Mouse (Mus musculus): ENCODE results near the gene Kcng4. TPM values are rescaled to one million over a fixed set of nuclear protein-coding genes. Genes with fewer than 3 reads are reported as not detected.
A peak's percentile ranks its signal among the peaks of the same experiment; 100 is the strongest.

Gene Kcng4
- polyA plus RNA-seq, 1 experiment from 2014 or later: 0.15 TPM

- peaks cover 5% of the 10 kb centered on the region for H3K9me3 ChIP-seq (ENCODE audit: low read length)
- ATAC-seq (ENCODE audit: low FRiP score, low TSS enrichment): no peak
- peak overlapping the region; percentile 88 for H3K4me2 ChIP-seq (replicated peaks; ENCODE audit: low read depth, low read length)
- no peaks in the 10 kb centered on the region for H3K27me3 ChIP-seq (ENCODE audit: insufficient read depth, low read length)
- H3K4me1 ChIP-seq (ENCODE audit: insufficient read depth, low read length): peaks cover 9% of the 10 kb centered on the region
- H3K9ac ChIP-seq (replicated peaks; ENCODE audit: low read length): peak overlapping the region; percentile 83
- 40% methylated on average over 12 of the region's 12 CpGs for WGBS
- H3K27ac ChIP-seq (ENCODE audit: low read length): 0 out of 2 replicates have a peak overlapping the region, but pooled peaks have one; percentile 31
- peaks cover 29% of the 10 kb centered on the region for H3K36me3 ChIP-seq (ENCODE audit: insufficient read depth, low read length)
- H3K4me3 ChIP-seq (ENCODE audit: low read length): peak overlapping the region; percentile 74
Observed at GRCm38 (mm10) chr8:119604398-119604803, 31.1 kb downstream of the Kcng4 start.

- Histone ChIP-seq H3K4me1 (ENCODE audit: insufficient read depth, low read length) (peaks cover 9% of the 10 kb centered on the region), H3K27ac (ENCODE audit: low read length) (no peak overlapping the region), H3K4me2 (replicated peaks; ENCODE audit: low read depth, low read length) (no peak overlapping the region; the same call in 1 of the 2 replicates), H3K9me3 (ENCODE audit: low read length) (no peaks in the 10 kb centered on the region), H3K27me3 (ENCODE audit: insufficient read depth, low read length) (no peaks in the 10 kb centered on the region), H3K36me3 (ENCODE audit: insufficient read depth, low read length) (peaks cover 36% of the 10 kb centered on the region), H3K4me3 (ENCODE audit: low read length) (no peak overlapping the region), H3K9ac (replicated peaks; ENCODE audit: low read length) (no peak overlapping the region)
- ATAC-seq (ENCODE audit: low FRiP score, low TSS enrichment): no peak
- WGBS: 92% methylated on average over 4 of the region's 4 CpGs
Observed at GRCm38 (mm10) chr8:119603771-119604170, 31.7 kb downstream of the Kcng4 start.

DNA sequence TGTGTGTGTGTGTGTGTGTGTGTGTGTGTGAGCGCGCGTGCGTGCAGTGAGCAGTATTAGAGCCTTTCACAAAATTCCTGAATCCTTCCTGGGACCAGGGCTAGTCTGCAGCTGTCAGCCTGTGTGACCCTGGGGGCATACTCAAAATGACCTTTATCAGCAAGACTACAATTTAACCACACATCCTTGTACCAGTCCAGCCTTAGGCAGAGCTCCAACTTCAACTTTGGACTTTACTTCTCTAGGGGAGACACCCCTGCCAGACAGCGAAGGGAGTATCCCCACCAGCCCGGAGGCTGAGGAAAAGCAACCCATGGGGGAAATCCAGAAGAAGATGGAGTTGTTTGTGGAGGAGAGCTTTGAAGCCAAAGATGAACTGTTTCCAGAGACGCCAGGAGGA, 44.0 kb downstream of the Kcng4 start:
- no peak overlapping the region for H3K27ac ChIP-seq (ENCODE audit: low read length)
- no peak overlapping the region for H3K4me3 ChIP-seq (ENCODE audit: low read length)
- 87% methylated on average over 7 of the region's 7 CpGs for WGBS
- 0 out of 2 replicates have a peak, but pooled peaks cover 5% of the 10 kb centered on the region for H3K4me1 ChIP-seq (ENCODE audit: insufficient read depth, low read length)
- no peak for ATAC-seq (ENCODE audit: low FRiP score, low TSS enrichment)
- H3K4me2 ChIP-seq (replicated peaks; ENCODE audit: low read depth, low read length): no peak overlapping the region
- no peak overlapping the region for H3K9ac ChIP-seq (replicated peaks; ENCODE audit: low read length)
- H3K27me3 ChIP-seq (ENCODE audit: insufficient read depth, low read length): no peaks in the 10 kb centered on the region
- H3K36me3 ChIP-seq (ENCODE audit: insufficient read depth, low read length): no peaks in the 10 kb centered on the region
- H3K9me3 ChIP-seq (ENCODE audit: low read length): no peaks in the 10 kb centered on the region

DNA sequence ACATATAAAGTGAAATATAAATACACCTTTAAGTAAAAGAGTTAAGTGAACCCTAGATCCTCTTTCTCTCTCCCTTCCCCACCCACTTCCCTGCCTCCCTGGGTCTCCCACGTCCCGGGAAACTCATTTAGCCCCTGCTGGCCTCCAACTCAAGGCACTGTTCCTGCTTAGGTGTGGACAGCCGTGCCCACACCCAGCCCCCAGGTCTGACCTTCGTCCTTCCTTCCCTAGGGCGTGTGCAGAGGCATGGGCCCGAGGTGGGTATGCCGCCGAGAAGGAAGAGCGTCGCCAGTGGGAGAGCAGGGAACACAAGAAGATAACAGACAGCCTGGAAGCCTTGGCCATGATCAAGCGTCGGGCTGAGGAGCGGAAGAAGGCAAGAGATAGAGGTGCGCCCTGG, 45.1 kb downstream of the Kcng4 start:
- H3K27ac ChIP-seq (ENCODE audit: low read length): no peak overlapping the region
- WGBS: 72% methylated on average over 14 of the region's 14 CpGs
- H3K9me3 ChIP-seq (ENCODE audit: low read length): no peaks in the 10 kb centered on the region
- H3K36me3 ChIP-seq (ENCODE audit: insufficient read depth, low read length): no peaks in the 10 kb centered on the region
- no peak overlapping the region for H3K9ac ChIP-seq (replicated peaks; ENCODE audit: low read length)
- no peak for ATAC-seq (ENCODE audit: low FRiP score, low TSS enrichment)
- 0 out of 2 replicates have a peak, but pooled peaks cover 5% of the 10 kb centered on the region for H3K4me1 ChIP-seq (ENCODE audit: insufficient read depth, low read length)
- H3K27me3 ChIP-seq (ENCODE audit: insufficient read depth, low read length): no peaks in the 10 kb centered on the region
- no peak overlapping the region for H3K4me2 ChIP-seq (replicated peaks; ENCODE audit: low read depth, low read length)
- no peak overlapping the region for H3K4me3 ChIP-seq (ENCODE audit: low read length)

DNA sequence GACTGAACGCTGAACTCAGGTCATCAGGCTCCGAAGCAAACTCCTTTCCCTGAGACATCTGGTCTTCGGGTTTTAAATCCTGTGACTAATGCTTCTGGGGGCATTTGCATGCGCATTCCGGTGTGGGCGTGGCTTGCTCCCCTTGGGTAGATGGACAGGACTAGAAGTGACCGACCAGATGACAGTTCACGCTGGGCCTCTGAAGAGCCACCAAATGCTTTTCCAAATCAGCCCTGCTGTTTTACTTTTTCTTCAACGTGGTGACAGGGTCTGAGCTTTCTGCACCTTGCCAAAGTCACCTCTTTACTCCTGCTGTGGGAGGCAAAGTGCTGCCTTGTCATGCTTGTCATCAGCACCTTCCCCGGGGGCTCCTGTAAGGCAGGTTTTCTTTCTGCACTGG, 46.6 kb downstream of the Kcng4 start:
- H3K4me3 ChIP-seq (ENCODE audit: low read length): no peak overlapping the region
- 23% methylated on average over 10 of the region's 10 CpGs for WGBS
- ATAC-seq (ENCODE audit: low FRiP score, low TSS enrichment): no peak
- no peaks in the 10 kb centered on the region for H3K27me3 ChIP-seq (ENCODE audit: insufficient read depth, low read length)
- no peak overlapping the region for H3K4me2 ChIP-seq (replicated peaks; ENCODE audit: low read depth, low read length)
- no peak overlapping the region; the same call in 1 of the 2 replicates for H3K9ac ChIP-seq (replicated peaks; ENCODE audit: low read length)
- H3K4me1 ChIP-seq (ENCODE audit: insufficient read depth, low read length): 0 out of 2 replicates have a peak, but pooled peaks cover 5% of the 10 kb centered on the region
- no peaks in the 10 kb centered on the region for H3K36me3 ChIP-seq (ENCODE audit: insufficient read depth, low read length)
- H3K9me3 ChIP-seq (ENCODE audit: low read length): no peaks in the 10 kb centered on the region
- no peak overlapping the region for H3K27ac ChIP-seq (ENCODE audit: low read length)

GRCm38 (mm10) chr8:119588321-119588720, 47.2 kb downstream of the Kcng4 start:
- 0 out of 2 replicates have a peak, but pooled peaks cover 5% of the 10 kb centered on the region for H3K4me1 ChIP-seq (ENCODE audit: insufficient read depth, low read length)
- H3K36me3 ChIP-seq (ENCODE audit: insufficient read depth, low read length): no peaks in the 10 kb centered on the region
- H3K4me2 ChIP-seq (replicated peaks; ENCODE audit: low read depth, low read length): no peak overlapping the region
- H3K27me3 ChIP-seq (ENCODE audit: insufficient read depth, low read length): no peaks in the 10 kb centered on the region
- H3K4me3 ChIP-seq (ENCODE audit: low read length): no peak overlapping the region
- WGBS: 58% methylated on average over 4 of the region's 4 CpGs
- no peak overlapping the region for H3K9ac ChIP-seq (replicated peaks; ENCODE audit: low read length)
- no peak for ATAC-seq (ENCODE audit: low FRiP score, low TSS enrichment)
- H3K9me3 ChIP-seq (ENCODE audit: low read length): no peaks in the 10 kb centered on the region
- no peak overlapping the region for H3K27ac ChIP-seq (ENCODE audit: low read length)

- ATAC-seq (ENCODE audit: low FRiP score, low TSS enrichment): 0 out of 2 replicates have a peak, but pooled peaks have one; percentile 49
- Histone ChIP-seq H3K27me3 (ENCODE audit: insufficient read depth, low read length) (no peaks in the 10 kb centered on the region), H3K4me1 (ENCODE audit: insufficient read depth, low read length) (0 out of 2 replicates have a peak, but pooled peaks cover 5% of the 10 kb centered on the region), H3K36me3 (ENCODE audit: insufficient read depth, low read length) (no peaks in the 10 kb centered on the region), H3K27ac (ENCODE audit: low read length) (no peak overlapping the region), H3K4me2 (replicated peaks; ENCODE audit: low read depth, low read length) (peak overlapping the region; percentile 54), H3K9me3 (ENCODE audit: low read length) (no peaks in the 10 kb centered on the region), H3K4me3 (ENCODE audit: low read length) (peak overlapping the region; percentile 37), H3K9ac (replicated peaks; ENCODE audit: low read length) (peak overlapping the region; percentile 46)
- 14% methylated on average over 23 of the region's 24 CpGs for WGBS
Observed at GRCm38 (mm10) chr8:119585901-119586300, 49.6 kb downstream of the Kcng4 start.

DNA sequence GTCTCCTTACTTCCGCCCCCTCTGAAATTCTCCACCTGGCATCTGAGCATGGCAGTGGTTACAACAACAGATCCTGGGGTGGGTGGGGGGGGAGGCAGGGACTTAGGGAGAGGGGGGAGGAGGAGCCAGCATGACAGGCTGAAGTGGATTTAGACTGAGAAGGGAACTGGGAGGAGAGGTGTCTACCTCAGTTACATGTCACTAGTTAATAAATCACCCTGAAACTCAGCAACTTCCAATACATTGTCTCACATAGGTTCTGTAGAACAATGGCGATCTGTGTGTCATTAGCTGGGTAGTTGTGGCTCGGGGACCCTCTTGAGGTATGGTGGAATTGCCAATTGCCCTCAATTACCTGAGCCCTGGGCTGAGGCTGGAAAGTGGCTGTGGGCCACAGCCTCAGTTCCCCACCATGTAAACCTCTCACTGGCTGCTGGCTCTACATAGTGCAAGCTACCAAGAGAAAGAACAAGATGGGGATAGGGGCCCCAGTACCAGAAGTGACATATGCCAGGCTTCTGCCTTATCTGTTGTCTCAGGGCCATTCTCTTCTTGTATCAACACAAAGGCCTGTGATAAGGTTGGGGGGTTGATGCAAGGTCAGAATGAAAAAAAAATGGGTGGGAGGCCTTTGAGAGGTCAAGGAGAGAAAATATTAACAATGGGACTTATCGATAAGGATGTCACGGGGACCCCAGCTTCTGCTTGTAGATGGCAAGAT, 54.9 kb downstream of the Kcng4 start:
- 71% methylated on average over 5 of the region's 5 CpGs for WGBS
- ATAC-seq (ENCODE audit: low FRiP score, low TSS enrichment): 0 out of 2 replicates have a peak, but pooled peaks have one; percentile 46
- no peak overlapping the region for H3K9ac ChIP-seq (replicated peaks; ENCODE audit: low read length)

DNA sequence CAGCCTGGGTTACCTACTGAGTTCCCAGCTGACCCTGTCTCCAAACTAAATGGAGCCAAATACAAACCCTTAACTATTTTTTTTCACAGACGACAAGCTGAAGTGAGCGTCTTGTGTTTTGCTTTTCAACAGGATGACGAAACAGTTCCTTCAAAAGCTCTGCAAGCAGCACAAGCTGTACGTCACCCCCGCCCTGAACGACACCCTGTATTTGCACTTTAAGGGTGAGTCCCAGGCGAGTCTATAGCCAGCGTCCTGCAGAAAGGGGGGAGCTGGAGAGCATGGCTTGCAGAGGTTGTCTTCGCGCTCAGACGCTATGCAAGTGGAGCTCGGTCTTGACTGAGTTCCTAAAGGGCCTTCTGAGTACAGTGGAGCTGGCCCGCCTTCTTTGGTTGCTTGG, 56.4 kb downstream of the Kcng4 start:
- Histone ChIP-seq H3K27ac (ENCODE audit: low read length) (no peak overlapping the region), H3K4me3 (ENCODE audit: low read length) (no peak overlapping the region)
- WGBS: 40% methylated on average over 13 of the region's 13 CpGs

More for the DNA sequence above, 54.9 kb downstream of the Kcng4 start:
- H3K4me3 ChIP-seq (ENCODE audit: low read length): no peak overlapping the region
- 0 out of 2 replicates have a peak, but pooled peaks cover 6% of the 10 kb centered on the region for H3K27me3 ChIP-seq (ENCODE audit: insufficient read depth, low read length)
- H3K4me2 ChIP-seq (replicated peaks; ENCODE audit: low read depth, low read length): no peak overlapping the region
- H3K27ac ChIP-seq (ENCODE audit: low read length): no peak overlapping the region
- H3K36me3 ChIP-seq (ENCODE audit: insufficient read depth, low read length): no peaks in the 10 kb centered on the region
- peaks cover under 1% of the 10 kb centered on the region; the same call in 1 of the 2 replicates for H3K4me1 ChIP-seq (ENCODE audit: insufficient read depth, low read length)
- no peaks in the 10 kb centered on the region for H3K9me3 ChIP-seq (ENCODE audit: low read length)

GRCm38 (mm10) chr8:119575366-119575726, 60.1 kb downstream of the Kcng4 start:
- Histone ChIP-seq H3K4me1 (ENCODE audit: insufficient read depth, low read length) (peaks cover 9% of the 10 kb centered on the region; the same call in 1 of the 2 replicates), H3K9ac (replicated peaks; ENCODE audit: low read length) (peak overlapping the region; percentile 70), H3K4me2 (replicated peaks; ENCODE audit: low read depth, low read length) (peak overlapping the region; percentile 73), H3K4me3 (ENCODE audit: low read length) (peak overlapping the region; percentile 83), H3K9me3 (ENCODE audit: low read length) (no peaks in the 10 kb centered on the region), H3K27ac (ENCODE audit: low read length) (no peak overlapping the region), H3K27me3 (ENCODE audit: insufficient read depth, low read length) (0 out of 2 replicates have a peak, but pooled peaks cover 10% of the 10 kb centered on the region), H3K36me3 (ENCODE audit: insufficient read depth, low read length) (no peaks in the 10 kb centered on the region)
- 2% methylated on average over 16 of the region's 16 CpGs for WGBS
- no peak; the same call in 1 of the 2 replicates for ATAC-seq (ENCODE audit: low FRiP score, low TSS enrichment)

More for the DNA sequence above, 56.4 kb downstream of the Kcng4 start:
- H3K27me3 ChIP-seq (ENCODE audit: insufficient read depth, low read length): 0 out of 2 replicates have a peak, but pooled peaks cover 8% of the 10 kb centered on the region
- no peak overlapping the region for H3K9ac ChIP-seq (replicated peaks; ENCODE audit: low read length)
- H3K36me3 ChIP-seq (ENCODE audit: insufficient read depth, low read length): no peaks in the 10 kb centered on the region
- no peak overlapping the region for H3K4me2 ChIP-seq (replicated peaks; ENCODE audit: low read depth, low read length)
- H3K4me1 ChIP-seq (ENCODE audit: insufficient read depth, low read length): peaks cover 5% of the 10 kb centered on the region; the same call in 1 of the 2 replicates
- H3K9me3 ChIP-seq (ENCODE audit: low read length): no peaks in the 10 kb centered on the region
- ATAC-seq (ENCODE audit: low FRiP score, low TSS enrichment): no peak

Data from kidney, embryonic 16.5 days (tissue).